Mouse (Mus musculus) ES-E14 (cell line): ENCODE results near the gene Dnajb5.

Experiments
- CHD2 ChIP-seq: IDR thresholded peaks from 2 replicates; pipeline ENCODE4 v1.6.1; 2014; ENCODE audit warnings: mild to moderate bottlenecking, low read depth, low read length, inconsistent platforms
- ZC3H11A ChIP-seq: IDR thresholded peaks from 2 replicates; pipeline ENCODE4 v1.6.1; 2012; ENCODE audit warnings: low read depth, mild to moderate bottlenecking, inconsistent platforms, low read length, borderline replicate concordance

GRCm38 (mm10) chr4:42951206-42952195 lies 1.9 kb downstream of the Dnajb5 start:
- TF ChIP-seq CHD2 = no peak
- no peak for TF ChIP-seq ZC3H11A
